Mouse (Mus musculus) large intestine, adult 2 months (tissue): Measurements from ENCODE around the gene Btnl10. TPM values are rescaled to one million over a fixed set of nuclear protein-coding genes. Genes with fewer than 3 reads are reported as not detected.
"Not testable (repeated sequence)": the region's sequence is repeated elsewhere in the genome, so short reads cannot be mapped to it uniquely, and the experiment has no call there.

ENCODE experiments used
- DNase-seq: peaks from one replicate; pipeline ENCODE4 v3.0.0-alpha.2; 2012; ENCODE audit warnings: low read depth, low spot score
- WGBS: fragments of 180-500 bp; shearing (Covaris S2); methylation state at CpG from one replicate; pipeline ENCODE4 v1.1.7; 2018; 5-methylcytosine and 5-hydroxymethylcytosine counted together
- polyA plus RNA-seq: library from polyadenylated mRNA; depleted of rRNA; stranded (reverse); fragments of >200 nt; gene quantifications from 2 replicates; pipeline ENCODE4 v1.2.3, GENCODE M21; 2012

The Btnl10 gene
- polyA plus RNA-seq, 1 experiment, result not detected

GRCm38 (mm10) chr11:58929055-58929454 lies 11.3 kb downstream of the Btnl10 start:
- 91% methylated on average over 4 of the region's 4 CpGs for WGBS
- no peak for DNase-seq

GRCm38 (mm10) chr11:58929641-58930040 lies 11.9 kb downstream of the Btnl10 start:
- 26% methylated on average over 3 of the region's 3 CpGs for WGBS
- DNase-seq, result no peak

GRCm38 (mm10) chr11:58930254-58930653 lies 12.5 kb downstream of the Btnl10 start:
- DNase-seq, result no peak

GRCm38 (mm10) chr11:58931576-58931975 lies 13.9 kb downstream of the Btnl10 start:
- DNase-seq, result no peak
- 44% methylated on average over 4 of the region's 4 CpGs for WGBS

More at GRCm38 (mm10) chr11:58930254-58930653, 12.5 kb downstream of the Btnl10 start:
- 94% methylated on average over 3 of the region's 3 CpGs for WGBS

GRCm38 (mm10) chr11:58937909-58938308 lies 20.2 kb downstream of the Btnl10 start:
- 2% methylated on average over 13 of the region's 13 CpGs for WGBS
- no peak for DNase-seq

GRCm38 (mm10) chr11:58938322-58939087 lies 20.8 kb downstream of the Btnl10 start, which contains the start of gene Rnf187:
Gene Rnf187 (minus strand): TSS chr11:58938916.
- WGBS, result under 1% methylated on average over 95 of the region's 95 CpGs
- DNase-seq, result peak; percentile 73

- DNase-seq, result no peak
- WGBS, result 18% methylated on average over 6 of the region's 6 CpGs
These were observed 21.4 kb downstream of the Btnl10 start for GRCm38 (mm10) chr11:58939088-58939439.

- 68% methylated on average over 5 of the region's 5 CpGs for WGBS
- no peak for DNase-seq
These were observed 26.4 kb downstream of the Btnl10 start for GRCm38 (mm10) chr11:58944136-58944535.

- DNase-seq, result no peak
- 69% methylated on average over 3 of the region's 3 CpGs for WGBS
These were observed 29.6 kb downstream of the Btnl10 start for GRCm38 (mm10) chr11:58947306-58947705.

- DNase-seq, result no peak
- WGBS, result 15% methylated on average over 23 of the region's 23 CpGs
These were observed 30.3 kb downstream of the Btnl10 start for GRCm38 (mm10) chr11:58947798-58948528.

- no peak for DNase-seq
- WGBS, result 3% methylated on average over 48 of the region's 48 CpGs
These were observed 31.1 kb downstream of the Btnl10 start, which contains the start of gene Hist3h2ba for GRCm38 (mm10) chr11:58948542-58949479. Gene Hist3h2ba (plus strand): TSS chr11:58948920.

GRCm38 (mm10) chr11:58949480-58950431 lies 32.0 kb downstream of the Btnl10 start:
- 42% methylated on average over 20 of the region's 20 CpGs for WGBS
- DNase-seq, result no peak

GRCm38 (mm10) chr11:58951210-58951609 lies 33.5 kb downstream of the Btnl10 start:
- DNase-seq, result no peak
- 85% methylated on average over 5 of the region's 5 CpGs for WGBS

- no peak for DNase-seq
- 2% methylated on average over 33 of the region's 33 CpGs for WGBS
These were observed 35.9 kb downstream of the Btnl10 start for GRCm38 (mm10) chr11:58953351-58954169.

- WGBS, result under 1% methylated on average over 17 of the region's 17 CpGs
- not testable (repeated sequence) for DNase-seq
These were observed 36.4 kb downstream of the Btnl10 start for GRCm38 (mm10) chr11:58954170-58954419.

GRCm38 (mm10) chr11:58954420-58955142 lies 36.9 kb downstream of the Btnl10 start, which contains the start of the genes Hist3h2a and Trim17:
Gene Hist3h2a (plus strand): TSS chr11:58954685.
Gene Trim17 (plus strand): TSS chr11:58954685.
- under 1% methylated on average over 49 of the region's 49 CpGs for WGBS
- DNase-seq, result peak; percentile 89

GRCm38 (mm10) chr11:58955143-58955867 lies 37.6 kb downstream of the Btnl10 start:
- DNase-seq, result no peak
- WGBS, result under 1% methylated on average over 20 of the region's 20 CpGs
